Mouse (Mus musculus) monocyte, adult 5-6 weeks (primary cell): ENCODE results near the gene Akap13. TPM values are rescaled to one million over a fixed set of nuclear protein-coding genes. Genes with fewer than 3 reads are reported as not detected.

Experiments
- ATAC-seq: fragments of 153-309, 156-312 bp; replicated peaks from 2 replicates; pipeline ENCODE4 v1.8.0; 2017; ENCODE audit warnings: mild to moderate bottlenecking; ENCODE audit not compliant: low TSS enrichment, insufficient number of reproducible peaks, severe bottlenecking, poor library complexity, low FRiP score
- total RNA-seq: library from RNA; stranded (forward); fragments of 200-1000, 200-491, 200-594 nt; gene quantifications from 3 replicates; pipeline ENCODE4 v1.2.3, GENCODE M21; 2017

Akap13 gene
- total RNA-seq, 1 experiment from 2014 or later, result 580 TPM

DNA sequence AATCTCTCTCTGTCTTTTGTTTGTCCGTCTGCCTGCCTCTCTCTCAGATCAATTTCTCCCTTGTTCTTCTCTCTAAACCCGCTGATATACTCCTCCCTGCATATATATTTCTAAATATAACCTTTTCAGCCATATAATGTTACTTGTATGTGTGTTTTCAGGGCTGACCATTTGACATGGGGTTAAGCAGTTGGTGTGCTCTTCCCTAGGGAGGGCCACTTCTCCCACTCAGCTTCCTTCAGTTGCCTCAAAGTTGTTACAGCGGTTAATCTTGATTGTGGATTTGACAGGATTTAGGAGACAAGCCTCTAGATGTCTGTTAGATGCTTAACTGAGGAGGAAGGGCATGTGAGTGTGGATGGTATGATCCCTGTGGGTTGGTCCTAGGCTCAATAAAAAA lies 83.8 kb downstream of the Akap13 start:
- no peak for ATAC-seq

GRCm38 (mm10) chr7:75549856-75550255 lies 94.5 kb downstream of the Akap13 start:
- ATAC-seq, result no peak

DNA sequence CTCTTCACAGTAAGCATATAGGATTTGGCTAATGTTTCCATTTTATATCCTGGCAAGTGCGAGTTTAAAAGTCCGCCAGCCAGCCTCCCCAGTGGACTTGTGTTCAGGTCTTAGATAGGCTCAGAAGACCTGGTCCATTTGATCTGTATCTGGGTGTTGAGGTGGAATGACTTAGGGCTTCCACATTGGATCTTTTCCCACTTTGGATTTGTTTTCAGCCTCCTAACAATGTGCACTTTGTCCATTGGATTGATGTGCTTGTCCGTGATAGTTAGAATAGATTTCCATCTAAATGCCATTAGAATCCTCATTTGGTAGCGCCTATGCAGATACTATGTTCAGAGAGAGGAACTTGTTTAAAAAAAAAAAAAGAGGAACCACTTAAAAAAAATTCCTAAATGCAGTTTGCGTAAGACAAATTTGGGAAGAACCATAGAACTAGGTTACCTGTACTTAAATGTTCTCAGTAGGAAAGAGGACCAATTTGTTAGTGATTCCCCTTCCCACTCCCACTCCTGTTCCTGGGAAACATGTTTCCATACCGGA lies 95.5 kb downstream of the Akap13 start:
- no peak for ATAC-seq

GRCm38 (mm10) chr7:75553002-75553666 lies 97.8 kb downstream of the Akap13 start:
- no peak for ATAC-seq

GRCm38 (mm10) chr7:75553667-75554045 lies 98.3 kb downstream of the Akap13 start:
- no peak for ATAC-seq

- no peak for ATAC-seq
Measured at GRCm38 (mm10) chr7:75554065-75554464, 98.7 kb downstream of the Akap13 start.

- ATAC-seq, result no peak
Measured at GRCm38 (mm10) chr7:75555940-75556339, 100.6 kb downstream of the Akap13 start.

- no peak for ATAC-seq
Measured at GRCm38 (mm10) chr7:75558225-75558624, 102.9 kb downstream of the Akap13 start.

DNA sequence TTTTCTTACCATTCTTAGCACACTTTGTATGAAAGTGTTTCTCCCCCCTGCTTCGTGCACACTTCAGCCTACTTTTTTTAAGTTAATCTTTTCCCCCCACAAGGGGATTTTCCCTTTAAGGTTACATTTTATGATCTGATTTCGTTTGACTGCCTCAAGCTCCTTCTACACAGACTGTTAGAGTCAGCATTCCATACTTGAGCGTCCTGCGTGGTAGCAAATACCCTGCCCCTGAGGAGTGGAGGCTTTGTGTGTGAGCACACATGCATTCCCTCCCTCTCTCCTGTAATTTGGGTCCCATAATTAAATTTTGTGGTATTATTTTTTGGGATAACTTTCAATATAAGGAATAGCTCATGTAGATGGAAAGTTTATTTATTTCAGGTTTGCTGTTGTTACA lies 103.8 kb downstream of the Akap13 start:
- ATAC-seq, result no peak

- ATAC-seq, result no peak
Measured at GRCm38 (mm10) chr7:75559915-75560314, 104.6 kb downstream of the Akap13 start.

DNA sequence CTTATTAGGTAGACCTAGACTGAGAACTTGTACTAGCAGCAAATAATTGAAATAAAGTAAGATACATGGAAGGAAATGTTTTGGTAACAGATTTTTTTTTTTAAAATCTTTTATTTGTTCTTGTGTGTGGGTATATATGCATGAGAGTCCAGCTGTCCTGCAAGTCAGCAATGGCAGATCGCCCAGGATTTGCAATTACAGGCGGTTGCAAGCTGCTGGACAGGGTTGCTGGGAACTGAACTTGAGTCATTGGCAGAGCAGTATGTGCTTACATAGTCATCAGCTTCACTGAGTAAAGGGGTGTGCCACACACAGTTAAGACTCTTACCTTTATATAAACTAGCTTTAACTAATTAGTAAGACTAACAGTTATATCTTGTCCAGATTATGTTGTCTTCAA lies 105.2 kb downstream of the Akap13 start:
- no peak for ATAC-seq

DNA sequence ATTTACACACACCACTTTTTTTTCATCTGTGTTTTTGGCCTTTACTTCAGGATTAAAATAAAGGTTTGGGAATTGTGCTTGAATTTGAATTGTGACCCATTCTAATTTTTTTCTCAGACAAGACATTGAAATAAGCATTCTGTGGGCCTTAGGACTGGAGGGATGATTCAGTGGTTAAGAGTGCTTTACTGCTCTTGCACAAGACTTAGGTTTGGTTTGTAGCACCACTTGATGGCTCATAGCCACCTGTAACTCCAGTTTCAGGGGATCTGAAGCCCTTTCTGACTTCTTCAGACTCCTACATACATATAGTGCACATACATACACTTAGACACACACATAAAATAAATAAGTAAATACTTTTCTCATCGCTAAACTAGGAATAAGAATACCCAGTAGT lies 105.8 kb downstream of the Akap13 start:
- ATAC-seq, result no peak

DNA sequence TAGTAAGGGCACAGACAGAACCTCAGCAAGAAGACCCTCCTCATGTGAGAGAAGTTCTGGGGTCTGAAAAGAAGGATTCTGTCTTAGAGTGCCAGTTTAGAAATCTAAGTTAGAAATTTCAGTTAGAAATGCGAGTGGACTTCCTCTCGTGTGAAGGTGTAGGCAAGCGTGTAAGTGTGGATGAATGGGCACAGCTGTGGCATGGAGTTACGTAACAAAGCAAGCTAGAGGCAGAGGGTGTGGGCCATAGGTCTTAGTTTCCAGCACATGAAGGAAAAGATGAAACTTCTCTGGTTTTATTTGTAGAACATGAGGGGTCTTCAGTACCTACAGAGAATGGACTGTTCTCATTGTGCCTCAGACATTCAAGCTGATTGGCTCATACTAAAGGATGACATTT lies 112.9 kb downstream of the Akap13 start:
- ATAC-seq, result no peak; the same call in 1 of the 2 replicates

GRCm38 (mm10) chr7:75568883-75569282 lies 113.5 kb downstream of the Akap13 start:
- ATAC-seq, result no peak

DNA sequence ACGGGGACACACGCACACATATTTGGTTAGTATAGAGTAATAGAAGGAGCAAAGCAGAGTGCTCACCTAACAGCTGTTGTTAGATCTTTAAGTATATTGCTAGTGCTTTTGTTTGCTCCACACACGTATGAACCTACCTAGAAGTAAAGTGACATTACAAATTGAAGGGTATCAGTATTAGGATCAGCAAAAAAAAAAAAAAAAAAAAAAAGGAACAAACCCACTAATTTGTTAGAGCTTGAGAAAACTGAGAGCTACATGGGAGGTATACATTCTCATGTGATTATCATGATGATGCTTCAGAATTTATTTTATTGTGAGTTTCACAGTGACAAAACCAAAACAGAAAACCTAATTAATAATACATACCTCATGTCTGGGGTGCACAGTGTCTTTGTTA lies 114.9 kb downstream of the Akap13 start:
- no peak for ATAC-seq

DNA sequence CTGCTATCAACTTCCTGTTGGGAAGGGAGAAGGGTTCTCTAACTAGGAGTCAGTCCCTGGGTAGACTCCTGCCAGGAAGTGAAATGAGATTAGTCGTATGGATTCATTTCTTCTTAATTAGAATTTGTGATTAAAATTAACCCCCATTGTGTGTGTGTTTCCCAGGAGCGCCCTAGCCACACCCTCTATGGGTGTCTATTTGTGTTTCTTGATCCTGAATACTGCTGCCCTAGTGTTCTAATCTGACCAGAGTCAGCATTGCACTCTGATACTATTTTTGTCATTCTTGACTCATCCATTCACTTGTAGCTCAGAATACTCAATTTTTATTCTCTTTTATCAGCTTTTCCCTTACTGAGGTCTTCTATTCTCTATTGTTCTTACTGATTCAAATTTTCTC lies 115.7 kb downstream of the Akap13 start:
- ATAC-seq, result no peak

- ATAC-seq, result peak; percentile 54
Measured at GRCm38 (mm10) chr7:75572127-75572526, 116.8 kb downstream of the Akap13 start.

DNA sequence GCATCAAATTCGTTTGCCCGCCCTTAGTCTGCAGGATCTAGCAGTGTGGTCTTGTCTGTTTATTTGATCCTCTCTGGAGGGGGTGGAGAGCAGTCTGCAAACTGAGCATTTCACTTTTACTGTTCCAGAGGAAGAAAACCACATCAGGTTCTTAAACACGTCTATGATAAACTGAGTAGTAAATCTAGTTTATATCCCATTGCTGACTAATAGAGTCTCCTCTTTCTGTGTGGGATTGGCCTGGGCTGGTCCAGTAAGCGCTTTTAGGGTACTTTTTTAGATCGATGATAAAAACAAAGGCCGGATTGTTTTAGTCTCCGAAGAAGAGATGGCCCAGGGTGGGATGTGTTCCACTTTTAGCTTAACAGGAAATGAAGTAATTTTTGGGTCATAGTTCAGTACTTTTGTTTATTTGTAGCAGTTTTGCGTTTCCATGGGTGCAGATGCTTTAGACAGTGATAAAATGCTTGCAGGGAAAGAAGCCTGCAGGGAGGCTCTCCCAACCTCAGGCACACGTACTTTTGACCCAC lies 119.9 kb downstream of the Akap13 start:
- peak; percentile 61 for ATAC-seq

DNA sequence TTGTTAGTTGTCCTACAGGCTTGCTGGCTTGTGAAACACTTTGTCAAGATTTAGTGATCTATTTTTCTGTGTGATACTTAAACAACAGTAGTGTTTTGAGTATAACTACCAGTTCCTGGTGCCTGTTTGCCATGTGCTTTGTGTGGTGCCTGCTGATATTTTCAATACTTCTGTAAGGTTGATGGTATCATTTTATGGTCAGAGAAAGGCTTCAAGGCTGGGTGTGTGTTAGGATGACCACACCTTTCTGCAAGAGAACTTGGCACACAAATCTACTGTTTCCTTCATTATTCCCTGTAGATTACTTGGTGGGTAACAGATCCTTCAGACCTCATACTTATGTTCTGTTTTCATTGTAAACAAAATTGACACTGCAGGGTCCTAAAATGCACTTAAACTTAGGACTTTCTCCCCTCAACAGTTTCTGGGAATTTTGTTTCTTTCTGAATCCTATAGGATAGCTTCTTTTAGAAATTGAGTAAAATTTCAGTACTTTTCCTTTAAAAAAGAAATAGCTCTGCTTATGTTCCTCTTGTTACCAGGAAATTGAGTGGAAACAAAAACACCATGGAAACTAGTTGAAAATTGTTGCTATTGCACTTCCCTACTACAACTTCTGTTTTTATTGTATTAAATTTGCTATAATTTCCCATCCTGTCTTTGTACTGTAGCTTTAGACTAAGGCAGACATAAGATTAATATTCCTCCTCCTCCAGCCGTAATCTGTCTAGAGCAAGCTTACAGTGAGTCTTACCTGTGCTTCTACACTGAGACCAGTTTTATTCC lies 120.7 kb downstream of the Akap13 start:
- no peak for ATAC-seq

- no peak for ATAC-seq
Measured at GRCm38 (mm10) chr7:75576851-75577250, 121.5 kb downstream of the Akap13 start.
